24 mouse cellular contexts compared by ENCODE assay signal in genomic region chr5:52365930-52366329, GRCm38 (mm10). TPM values are rescaled to one million over a fixed set of nuclear protein-coding genes. Genes with fewer than 3 reads are reported as not detected.
A peak's percentile ranks its signal among the peaks of the same experiment; 100 is the strongest.
DNase-seq lines count a peak whose midpoint lies in the region; ATAC-seq lines count a peak whose summit lies in the region.
"Had no signal": no experiment of that assay in that cellular context is flagged by ENCODE, and none has a peak within 500 bp of the region (broad histone marks: within the 10 kb centered on the region; RNA-seq: fewer than 3 reads in every experiment).

No protein-coding gene starts in this region.

- WGBS in heart, embryonic 11.5 days (ENCODE audit: insufficient replicate concordance): 83% methylated on average over 5 of the region's 5 CpGs

- intact Hi-C loops in heart, postnatal 14 days (cut with DNase I): no loop called here

- no peak overlapping the region for H3K9ac ChIP-seq in heart, embryonic 11.5 days (ENCODE audit: low read depth, low read length)
- H3K9ac ChIP-seq: embryonic facial prominence, embryonic 12.5 days; forebrain, embryonic 12.5 days; liver, embryonic 14.5 days; midbrain, embryonic 13.5 days had no signal

- DNase-seq in heart, adult 11 months: peak; percentile 85
- peak; percentile 22 for DNase-seq in lung, postnatal 25 days (ENCODE audit: low spot score)
- DNase-seq in lung, postnatal 4 days: no peak
- DNase-seq in brain, adult 2 months (ENCODE audit: low read depth, low spot score): peak; percentile 80
- DNase-seq in telencephalon, adult 2 months (ENCODE audit: low read depth, low spot score): peak; percentile 56
- no peak for DNase-seq in heart, postnatal 14 days
- DNase-seq: cerebellum, adult 18-20 months; cerebellum, postnatal 14 days; gastrocnemius, adult 2 months; kidney, postnatal 36 days; right cerebral cortex, postnatal 14 days; spleen, adult 18-20 months had no signal

- no peak overlapping the region for H3K4me2 ChIP-seq in heart, embryonic 11.5 days
- H3K4me2 ChIP-seq: embryonic facial prominence, embryonic 12.5 days; forebrain, embryonic 12.5 days; midbrain, embryonic 13.5 days had no signal

- no peak for ATAC-seq in heart, embryonic 11.5 days (replicated peaks; ENCODE audit: insufficient number of reproducible peaks, low FRiP score, low TSS enrichment)
- ATAC-seq: activated CD4-positive, CD25-positive, alpha-beta regulatory T cell, adult 4 months; hindbrain, postnatal 0 days; intestine, embryonic 16.5 days; midbrain, embryonic 13.5 days had no signal

- no peaks in the 10 kb centered on the region for H3K36me3 ChIP-seq in heart, embryonic 11.5 days (ENCODE audit: control insufficient read depth, insufficient read depth, low read length)
- H3K36me3 ChIP-seq: embryonic facial prominence, embryonic 12.5 days; forebrain, embryonic 12.5 days; heart, embryonic 10.5 days; hindbrain, embryonic 10.5 days; midbrain, embryonic 13.5 days had no signal

- H3K27me3 ChIP-seq in heart, embryonic 11.5 days (ENCODE audit: control insufficient read depth, insufficient read depth, low read length): peaks cover 15% of the 10 kb centered on the region

- peaks cover 8% of the 10 kb centered on the region for H3K4me1 ChIP-seq in heart, embryonic 11.5 days (ENCODE audit: control insufficient read depth, insufficient read depth, low read length)

- no peaks in the 10 kb centered on the region for H3K9me3 ChIP-seq in heart, embryonic 11.5 days (replicated peaks; ENCODE audit: control insufficient read depth, low read length)
- H3K9me3 ChIP-seq: embryonic facial prominence, embryonic 12.5 days; forebrain, embryonic 12.5 days; heart, embryonic 10.5 days; midbrain, embryonic 13.5 days had no signal

- no peak overlapping the region for H3K27ac ChIP-seq in heart, embryonic 11.5 days (ENCODE audit: low read depth, low read length)
- H3K27ac ChIP-seq: embryonic facial prominence, embryonic 12.5 days; forebrain, embryonic 12.5 days; gastrocnemius, adult 2 months; heart, embryonic 10.5 days; hindbrain, embryonic 10.5 days; hindbrain, postnatal 0 days; liver, embryonic 14.5 days; midbrain, embryonic 13.5 days had no signal

- H3K4me3 ChIP-seq in heart, embryonic 11.5 days (ENCODE audit: low read depth, low read length): no peak overlapping the region
- H3K4me3 ChIP-seq: embryonic facial prominence, embryonic 12.5 days; erythroblast, embryonic 14.5 days; forebrain, embryonic 12.5 days; gastrocnemius, adult 2 months; heart, embryonic 10.5 days; hindbrain, embryonic 10.5 days; midbrain, embryonic 13.5 days had no signal

RNA-seq across cellular contexts. Expression of gene Sod3, which starts 2.3 kb away (rescaled TPM):
- 0.06 and 0.26 TPM in 2 replicates for polyA plus RNA-seq in heart, embryonic 11.5 days (2014; fragmentation: Nextera tagmentation; extraction: Ambion mirVana)
- total RNA-seq in heart, postnatal 14 days (2021): 10 to 100 TPM in 1 of 2 experiments, 1 to 10 TPM in 1; 9.6 to 13.6 TPM
- total RNA-seq: megakaryocyte progenitor cell, adult 5-6 weeks had no signal

Comparison
In these comparisons a context has a peak if more than half of its experiments do, and no peak if none do; other contexts are left out.
1. DNase-seq: peak in heart, adult 11 months (single experiment), lung, postnatal 25 days (single experiment), brain, adult 2 months (single experiment) and telencephalon, adult 2 months (single experiment); none in lung, postnatal 4 days (0 of 2) and heart, postnatal 14 days (0 of 2).